Mouse (Mus musculus) mesoderm, embryonic 11.5 days (tissue): ENCODE measurements around the gene Tns4.

ENCODE experiments used
- DNase-seq: peaks from one replicate; pipeline ENCODE4 v3.0.0-alpha.2; 2012; ENCODE audit warnings: low read depth, low spot score

The Tns4 gene

DNA sequence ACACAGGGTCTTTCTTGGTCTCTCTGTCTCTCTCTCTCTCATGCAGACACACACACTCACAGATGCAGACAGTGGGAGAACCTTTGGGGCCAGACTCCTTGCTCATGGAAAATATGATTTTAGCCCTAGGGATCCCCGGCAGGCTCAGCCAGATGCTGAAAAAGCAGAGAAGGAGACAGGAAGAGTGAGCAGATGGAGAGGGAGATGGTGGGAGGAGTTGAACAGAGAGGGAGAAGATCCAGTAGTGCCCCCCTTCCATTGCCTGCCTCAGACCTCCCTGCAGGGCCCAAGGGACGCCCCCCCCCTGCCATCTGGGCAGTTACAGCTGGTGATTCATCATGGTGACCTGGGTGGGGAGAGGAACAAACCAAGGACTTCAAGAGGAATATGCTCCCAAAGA, 41.5 kb downstream of the Tns4 start:
- no peak for DNase-seq

DNA sequence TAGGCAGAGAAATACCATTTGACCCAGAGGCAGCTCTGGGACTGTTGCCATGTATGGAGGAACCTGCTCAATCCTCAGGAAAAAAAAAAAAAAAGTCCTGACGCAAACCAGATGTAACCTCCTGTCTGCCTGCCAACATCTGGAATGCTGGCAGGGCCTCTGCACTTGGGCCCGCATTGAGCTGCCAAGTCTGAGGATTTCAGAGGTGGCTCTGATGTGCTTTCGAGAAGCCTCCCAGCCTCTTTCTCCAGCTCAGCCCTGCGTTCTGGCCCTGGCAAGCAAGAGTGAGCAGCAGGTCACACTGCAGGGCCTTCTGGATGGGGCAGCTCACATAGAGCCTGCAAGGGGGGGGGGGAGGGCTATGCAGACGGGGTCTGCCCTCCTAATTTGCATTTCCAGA, 42.0 kb downstream of the Tns4 start:
- DNase-seq: peak; percentile 59

DNA sequence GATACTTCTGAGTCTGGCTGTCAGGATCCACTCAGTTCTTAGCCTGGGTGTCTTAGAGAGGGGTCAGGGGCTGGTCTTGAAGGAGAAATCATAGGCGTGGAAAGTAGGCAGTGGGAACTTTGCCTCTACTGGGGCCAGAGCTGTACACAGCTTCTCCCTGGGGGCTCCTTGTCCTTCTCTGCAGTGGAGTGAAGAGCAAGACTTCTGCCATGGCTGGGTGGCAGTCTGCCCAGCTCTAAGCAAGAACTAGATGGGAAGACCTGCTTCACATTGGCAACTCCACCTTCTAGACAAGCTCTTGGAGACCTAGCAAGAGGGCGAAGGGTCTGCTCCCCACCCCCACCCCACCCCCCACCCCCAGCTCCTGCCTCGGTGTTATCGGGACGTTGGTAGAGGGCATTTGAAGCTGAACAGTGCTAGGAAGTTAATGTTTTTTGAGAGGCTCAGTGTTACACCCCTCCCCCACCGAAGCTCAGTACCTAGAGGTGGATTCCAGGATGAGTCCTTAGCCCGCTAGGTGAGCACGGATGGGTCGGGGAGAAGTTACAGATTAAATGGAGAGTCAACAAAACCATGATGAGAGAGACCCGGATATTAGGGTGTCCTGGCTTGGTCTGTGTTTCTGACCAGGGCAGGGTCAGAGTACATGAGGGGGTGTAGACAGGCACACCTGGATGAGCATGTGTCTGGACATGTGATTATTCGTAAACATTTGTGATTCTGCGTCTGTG, 43.8 kb downstream of the Tns4 start:
- DNase-seq: no peak

DNA sequence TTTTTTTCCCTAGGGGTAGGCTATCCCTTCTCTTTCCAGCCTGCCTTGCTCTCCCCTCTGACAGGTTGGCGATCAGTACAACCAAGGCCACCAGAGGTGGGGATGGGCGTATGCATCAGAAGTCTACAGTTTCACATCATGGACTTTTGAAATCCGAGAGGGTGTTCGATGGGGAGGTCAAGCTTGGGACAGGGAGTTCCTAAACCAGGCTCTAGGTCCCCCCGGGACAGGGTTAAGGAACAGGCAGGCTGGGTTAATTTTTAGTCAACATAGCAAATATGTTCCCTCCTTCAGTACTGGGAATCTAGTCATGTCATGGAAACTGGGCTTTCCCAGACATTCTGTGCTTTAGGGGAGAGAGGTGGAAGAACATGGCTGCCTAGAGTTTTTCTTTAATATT, 44.8 kb downstream of the Tns4 start:
- no peak for DNase-seq

DNA sequence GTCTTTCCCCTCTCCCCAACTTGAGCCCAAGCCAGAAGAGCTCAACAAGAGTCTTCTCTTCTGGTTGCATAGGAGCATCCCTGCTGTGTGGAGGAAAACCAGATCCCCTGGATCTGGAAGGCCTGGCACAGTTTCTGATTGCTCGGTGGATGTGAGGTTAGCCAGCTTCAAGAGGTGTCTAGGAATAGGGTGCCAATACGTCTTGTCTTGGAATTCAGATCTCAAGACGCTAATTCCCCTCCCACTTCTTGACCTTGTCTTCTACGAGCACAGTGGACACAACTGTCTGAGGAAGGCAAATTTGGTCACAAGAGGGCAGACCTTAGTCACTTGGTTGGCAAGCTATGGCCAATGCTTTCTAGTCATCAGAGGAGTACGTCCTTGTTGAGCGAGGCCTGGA, 45.5 kb downstream of the Tns4 start:
- DNase-seq: no peak

DNA sequence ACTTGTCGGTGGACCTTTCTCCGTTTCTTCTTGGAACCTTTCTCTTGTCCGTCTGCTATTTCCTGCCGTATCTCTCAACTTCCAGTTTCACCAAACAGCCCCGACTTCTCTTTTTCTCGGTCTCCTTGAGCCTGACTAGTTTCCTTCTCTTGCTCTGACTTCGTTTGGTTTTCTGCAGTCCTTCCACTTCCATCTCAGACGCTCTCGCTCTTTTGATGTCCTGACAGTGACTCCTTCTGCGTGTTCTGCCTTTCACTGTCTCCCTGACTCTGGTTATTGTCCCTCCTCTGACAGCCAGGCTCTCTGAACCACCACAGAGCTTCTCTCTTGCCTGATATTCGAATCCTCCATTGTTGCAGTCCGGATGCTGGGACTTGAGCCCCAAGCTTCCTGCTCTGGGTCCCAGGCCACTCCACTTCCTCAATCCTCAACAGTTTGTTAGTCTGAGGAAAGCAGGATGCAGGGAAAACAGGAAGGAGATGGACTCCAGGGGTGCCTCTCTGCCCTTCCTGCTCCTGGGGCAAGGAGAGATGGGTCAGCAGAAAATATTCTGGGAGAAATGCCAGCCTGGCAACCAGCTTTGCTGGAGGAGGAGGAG, 46.2 kb downstream of the Tns4 start:
- no peak for DNase-seq

DNA sequence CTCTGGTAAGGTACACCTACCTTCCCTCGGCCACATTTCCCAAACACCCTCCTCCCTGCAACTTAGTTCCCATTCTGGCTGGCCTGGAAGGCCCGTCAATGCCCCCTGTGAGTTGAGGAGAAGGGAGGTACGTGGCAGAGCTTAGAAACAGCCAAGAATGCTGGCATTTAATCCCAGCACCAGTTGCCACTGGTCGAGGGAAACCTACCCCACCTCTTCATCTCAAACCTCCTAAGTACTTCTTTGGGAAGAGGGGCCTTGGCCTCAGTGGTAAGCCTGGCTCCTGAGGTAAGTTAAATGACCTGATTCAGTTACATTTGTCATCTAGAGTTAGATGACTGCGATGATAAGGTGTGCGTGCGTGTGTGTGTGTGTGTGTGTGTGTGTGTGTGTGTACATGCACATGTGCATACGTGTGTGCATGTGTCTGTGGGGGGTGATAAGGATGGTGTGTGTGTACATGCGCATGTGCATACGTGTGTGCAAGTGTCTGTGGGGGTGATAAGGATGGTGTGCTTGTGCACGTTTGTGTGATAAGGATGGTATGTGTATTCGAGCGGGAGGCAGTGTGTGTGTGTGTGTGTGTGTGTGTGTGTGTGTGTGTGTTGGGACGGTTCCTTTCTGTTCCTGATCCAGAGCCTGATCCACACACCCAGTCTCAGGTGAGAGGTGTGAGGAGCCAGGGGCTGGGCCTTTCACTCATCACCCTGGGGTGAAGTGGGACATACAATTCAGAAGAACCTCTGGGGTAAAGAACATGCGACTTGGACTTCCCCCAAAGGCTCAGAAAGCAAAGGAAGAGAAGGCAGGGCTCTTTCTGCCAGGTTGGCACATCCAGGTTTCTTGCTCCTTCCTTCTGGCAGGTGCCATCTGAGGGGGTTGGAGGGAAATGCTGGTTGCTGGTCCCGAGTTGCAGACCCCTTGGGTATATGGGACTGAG, 47.0 kb downstream of the Tns4 start:
- no peak for DNase-seq

DNA sequence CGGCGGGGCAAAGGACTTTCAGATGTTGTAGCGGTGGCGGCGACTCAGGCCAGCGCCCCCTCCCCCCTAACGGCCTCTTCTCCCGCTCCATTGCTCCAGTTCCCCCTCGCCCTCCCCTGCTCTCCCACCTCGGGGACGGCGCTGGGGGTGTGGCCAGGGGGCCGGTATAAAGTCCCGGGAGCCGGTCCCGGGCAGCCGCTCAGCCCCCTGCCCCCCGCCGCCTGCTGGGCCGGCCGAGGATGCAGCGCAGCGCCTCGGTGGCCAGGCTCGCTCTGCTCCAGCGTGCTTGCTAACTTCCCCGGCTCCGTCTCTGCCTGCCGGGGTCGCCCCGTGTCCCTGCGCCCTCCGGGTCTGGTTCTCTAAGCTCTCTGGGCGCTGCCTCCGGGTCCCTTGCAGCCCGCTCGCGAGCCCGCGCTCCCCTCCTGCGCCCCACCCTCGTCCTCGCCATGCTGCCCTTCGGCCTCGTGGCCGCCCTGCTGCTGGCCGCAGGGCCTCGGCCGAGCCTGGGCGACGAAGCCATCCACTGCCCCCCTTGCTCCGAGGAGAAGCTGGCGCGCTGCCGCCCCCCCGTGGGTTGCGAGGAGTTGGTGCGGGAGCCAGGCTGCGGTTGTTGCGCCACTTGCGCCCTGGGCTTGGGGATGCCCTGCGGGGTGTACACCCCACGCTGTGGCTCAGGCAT, 47.9 kb downstream of the Tns4 start, which contains the start of gene Igfbp4:
TSS of gene Igfbp4 (plus strand) at position 194 of the 679 bp plus-strand sequence.
- DNase-seq: peak; percentile 83

DNA sequence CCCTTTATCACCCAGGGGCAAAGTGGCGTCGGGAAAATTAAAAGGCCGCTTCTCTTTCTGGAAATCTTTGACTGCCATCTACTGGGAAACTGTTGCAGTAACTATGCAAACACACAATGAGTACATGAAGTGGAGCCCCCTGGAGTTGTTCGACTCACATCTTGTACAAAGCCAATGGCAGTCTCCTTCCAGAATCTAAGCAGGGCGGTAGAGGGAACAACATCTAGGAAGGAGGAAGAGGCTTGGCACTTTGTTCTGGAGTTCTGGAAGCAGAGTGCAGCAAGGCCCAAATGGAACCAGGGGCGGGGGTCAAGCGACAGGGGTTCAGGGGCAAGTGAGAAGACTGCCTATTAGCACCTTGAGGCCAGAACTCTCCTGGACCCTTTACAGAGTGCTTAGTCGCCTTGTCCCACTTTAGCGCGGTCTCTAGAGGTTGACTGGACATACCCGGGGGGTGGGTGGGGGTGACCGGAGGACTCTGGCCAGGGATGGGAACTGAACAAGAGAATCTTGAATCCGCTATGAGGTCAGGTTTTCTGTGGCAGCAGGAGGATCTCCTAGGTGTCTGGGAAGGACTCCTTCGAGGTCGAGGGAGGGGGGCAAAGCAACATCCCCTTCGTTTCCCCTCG, 48.6 kb downstream of the Tns4 start:
- DNase-seq: peak; percentile 68

DNA sequence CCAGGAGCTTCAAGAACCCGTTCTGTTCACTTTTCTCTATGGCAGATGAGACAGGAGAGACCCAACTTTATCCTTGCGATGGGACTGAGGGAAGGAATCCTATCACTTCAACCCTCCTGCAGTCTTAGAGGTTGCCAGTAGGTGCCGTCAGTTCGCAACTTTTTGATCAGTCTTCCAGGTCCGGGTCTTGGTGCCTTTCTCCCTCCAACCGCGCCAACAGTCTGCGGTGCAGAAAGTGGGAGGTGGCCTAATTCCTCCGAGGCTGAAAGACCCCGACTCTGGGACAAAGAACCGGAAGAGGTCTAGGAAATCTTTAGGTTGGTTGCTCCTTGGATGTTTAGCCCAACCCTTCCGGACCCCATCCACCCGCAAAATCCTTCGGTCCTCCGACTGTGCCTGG, 49.3 kb downstream of the Tns4 start:
- peak; percentile 96 for DNase-seq

DNA sequence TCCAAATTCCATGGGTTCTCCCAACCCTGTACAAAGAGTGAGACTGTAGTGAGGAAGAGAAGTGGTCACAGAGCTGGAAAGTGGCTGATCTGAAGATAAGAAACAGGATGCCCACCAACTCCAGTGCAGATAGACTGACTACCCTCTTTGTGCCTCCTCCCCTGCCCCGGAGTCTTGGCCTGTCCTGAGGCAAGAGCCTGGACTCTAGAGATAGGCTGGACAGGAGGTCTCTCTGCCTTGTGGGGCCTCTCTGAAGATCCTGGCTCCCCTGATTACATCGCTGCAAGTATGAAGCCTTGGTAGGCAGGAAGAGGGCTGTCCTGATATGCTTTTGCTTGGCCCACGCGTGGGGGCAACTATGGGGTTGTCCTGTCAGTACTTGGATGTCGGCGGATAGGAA, 52.9 kb downstream of the Tns4 start:
- DNase-seq: no peak

DNA sequence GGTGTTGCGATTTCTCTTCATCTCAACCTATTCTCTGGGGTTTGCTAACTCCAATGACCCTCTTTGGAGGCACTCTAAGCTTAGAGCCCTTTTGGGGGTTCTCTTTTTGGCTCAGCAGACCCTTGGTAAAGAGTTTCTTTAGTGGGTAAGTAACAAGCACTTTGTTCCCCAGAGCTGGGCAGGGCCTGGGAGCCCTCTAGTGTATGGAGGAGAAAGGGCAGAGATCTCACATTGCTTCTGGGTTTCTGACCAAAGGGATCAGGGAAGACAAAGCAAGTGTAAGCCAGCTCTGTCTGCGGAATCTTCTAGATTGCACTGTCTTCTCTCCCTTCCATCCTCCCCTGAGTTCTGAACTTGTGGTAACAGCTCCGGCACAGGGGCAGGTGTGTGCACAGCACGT, 53.8 kb downstream of the Tns4 start:
- no peak for DNase-seq

DNA sequence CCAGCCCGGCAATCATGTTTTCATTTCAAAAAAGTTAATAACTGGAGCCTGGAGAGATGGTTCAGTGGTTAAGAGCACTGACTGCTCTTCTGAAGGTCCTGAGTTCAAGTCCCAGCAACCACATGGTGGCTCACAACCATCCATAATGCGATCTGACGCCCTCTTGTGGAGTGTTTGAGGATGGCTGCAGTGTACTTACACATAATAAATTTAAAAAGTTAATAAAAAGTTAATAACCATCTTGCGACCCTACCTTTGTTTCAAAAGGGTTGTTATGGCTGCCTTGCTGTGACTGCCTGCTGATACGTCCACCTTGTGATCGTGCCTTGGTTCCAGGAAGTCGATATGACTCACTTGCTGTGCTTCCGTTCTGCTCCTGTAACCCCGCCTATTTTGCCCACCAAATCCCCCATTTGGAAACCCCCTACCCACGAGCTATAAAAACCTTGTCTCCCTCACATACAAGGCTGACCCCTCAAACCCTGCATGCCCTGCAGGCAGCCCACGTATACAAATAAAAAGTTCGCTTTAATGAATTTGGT, 62.1 kb downstream of the Tns4 start:
- DNase-seq: no peak

DNA sequence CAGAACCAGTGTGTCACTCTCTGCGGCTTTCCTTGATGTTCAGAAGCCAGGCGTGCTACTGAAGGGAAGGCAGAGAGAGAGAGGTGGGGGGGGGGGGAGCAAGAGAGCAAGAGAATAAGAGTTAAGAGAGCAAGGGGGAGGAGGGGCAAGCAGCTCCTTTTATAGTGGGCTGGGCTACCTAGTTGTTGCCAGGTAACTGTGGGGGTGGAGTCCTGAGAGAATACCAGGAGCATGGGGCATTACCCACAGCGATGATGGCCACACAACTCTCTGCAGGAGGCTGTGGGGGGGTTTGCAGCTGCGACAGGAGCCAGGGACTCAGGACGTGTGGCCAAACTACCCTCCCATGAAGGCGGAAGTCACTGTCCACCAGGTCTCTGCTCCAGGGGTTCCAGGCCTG, 63.2 kb downstream of the Tns4 start:
- DNase-seq: no peak

DNA sequence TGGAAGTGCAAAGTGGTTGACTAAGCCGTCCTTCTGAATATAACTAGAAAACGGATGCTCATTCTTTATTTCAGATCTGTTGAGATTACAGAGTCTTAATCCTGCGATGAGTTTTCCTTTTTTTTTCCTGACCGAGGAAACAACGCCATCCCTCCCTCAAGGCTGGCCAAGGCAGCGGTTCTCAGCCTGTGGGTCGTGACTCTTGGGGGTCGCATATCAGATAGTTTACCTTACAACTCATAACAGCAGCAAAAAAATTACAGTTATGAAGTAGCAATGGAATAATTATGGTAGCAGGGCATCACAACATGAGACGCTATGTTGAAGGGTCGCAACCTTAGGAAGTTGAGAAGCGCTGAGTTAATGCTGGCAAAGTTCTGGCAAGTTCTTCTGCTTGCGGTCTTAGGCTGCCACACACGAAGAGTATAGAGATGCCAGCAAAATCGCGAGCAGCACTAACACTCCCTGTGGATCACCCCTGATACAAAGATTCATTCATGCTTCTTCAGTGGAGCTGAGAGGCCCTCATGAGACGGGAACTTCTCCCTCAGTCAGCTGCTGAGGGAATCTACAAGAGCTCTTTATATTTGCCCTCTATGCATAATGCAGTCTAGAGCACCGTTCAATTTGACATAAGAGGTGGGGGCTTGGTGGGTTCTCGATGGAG, 64.5 kb downstream of the Tns4 start:
- DNase-seq: no peak

DNA sequence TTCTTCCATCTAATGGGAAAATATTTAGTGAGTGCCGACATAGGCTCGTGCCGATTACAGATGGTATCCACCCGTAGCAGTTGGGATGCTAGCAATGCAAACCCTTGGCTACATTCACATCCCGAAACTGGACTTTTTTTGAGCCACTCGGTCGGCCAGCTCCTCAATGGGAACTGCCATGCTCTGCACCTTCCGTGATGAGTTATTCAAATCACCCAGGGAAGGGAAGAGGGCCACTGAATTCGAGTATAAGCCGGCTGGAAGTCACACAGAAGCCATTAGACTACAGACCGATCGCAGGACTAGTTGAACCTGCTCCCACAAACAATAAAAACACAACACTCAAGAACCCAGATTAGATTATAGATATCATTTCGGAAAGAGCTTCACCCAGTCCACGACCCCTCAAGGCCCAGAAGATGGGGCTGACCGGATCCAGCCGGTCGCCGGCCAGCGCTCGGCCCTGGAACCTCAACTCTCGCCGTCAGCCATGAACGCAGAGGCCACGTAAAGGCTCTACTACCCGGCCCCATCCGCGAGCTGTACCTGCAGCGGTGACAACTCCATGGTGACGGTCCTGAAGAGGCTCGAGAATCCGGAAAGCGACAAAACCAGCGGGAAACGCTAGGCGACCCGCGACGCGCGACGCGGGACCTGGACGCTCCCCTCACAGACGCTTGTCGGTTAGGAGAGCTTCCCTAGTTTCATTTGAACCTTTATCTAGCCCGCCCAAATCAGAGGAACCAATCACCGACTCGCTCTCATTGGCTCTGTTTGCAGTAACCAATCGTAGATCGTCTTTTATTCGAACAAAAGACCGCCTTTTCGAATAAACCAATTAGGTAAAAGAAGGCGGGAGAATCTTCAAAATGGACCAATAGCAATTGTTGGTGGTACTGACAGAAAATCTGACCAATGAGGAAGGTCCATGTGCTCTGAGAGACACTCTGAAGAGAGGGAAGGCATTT, 65.3 kb downstream of the Tns4 start, which contains the start of gene Top2a:
TSS of gene Top2a (minus strand) at position 690 of the 968 bp plus-strand sequence.
- peak; percentile 97 for DNase-seq

DNA sequence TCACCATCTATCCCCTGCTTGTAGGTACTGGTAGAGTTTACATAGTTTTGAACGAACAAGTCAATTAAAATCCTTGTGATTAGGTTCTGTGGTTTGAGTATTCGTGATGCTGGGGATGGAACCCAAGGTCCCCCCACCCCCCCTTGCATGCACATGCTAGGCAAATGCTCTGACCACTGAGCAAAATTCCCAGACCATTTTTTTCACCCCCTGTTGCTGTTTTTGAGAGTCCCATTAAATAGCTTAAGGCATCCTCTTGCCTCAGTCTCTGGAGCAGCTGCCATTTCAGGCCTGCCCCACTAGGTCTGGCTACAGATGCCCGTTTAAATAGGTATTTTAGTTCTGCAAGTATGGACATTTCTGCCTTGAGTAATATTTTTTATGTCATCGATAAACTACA, 66.0 kb downstream of the Tns4 start:
- DNase-seq: no peak

DNA sequence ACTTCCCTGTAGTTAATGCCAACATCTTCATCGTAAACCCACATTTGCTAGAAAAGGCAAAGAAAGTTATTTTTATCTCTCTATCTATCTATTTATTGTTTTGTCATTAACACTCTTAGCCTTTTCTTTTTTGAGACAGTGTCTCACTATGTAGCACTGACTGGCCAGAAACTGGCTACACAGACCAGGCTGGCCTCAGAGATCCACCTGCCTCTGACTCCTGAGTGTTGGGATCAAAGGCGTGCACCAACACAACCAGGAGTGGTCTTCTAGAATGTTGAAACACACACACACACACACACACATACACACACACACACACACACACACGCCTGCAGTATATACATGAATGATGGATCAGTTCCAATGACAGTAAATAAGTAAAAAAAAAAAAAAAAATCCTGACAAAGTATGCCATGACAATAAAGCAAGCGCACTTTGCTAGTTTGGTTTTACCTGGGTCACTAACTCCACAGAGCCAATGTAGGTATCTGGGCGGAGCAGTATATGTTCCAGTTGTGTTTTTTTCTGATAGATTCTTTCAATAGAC, 66.6 kb downstream of the Tns4 start:
- no peak for DNase-seq

DNA sequence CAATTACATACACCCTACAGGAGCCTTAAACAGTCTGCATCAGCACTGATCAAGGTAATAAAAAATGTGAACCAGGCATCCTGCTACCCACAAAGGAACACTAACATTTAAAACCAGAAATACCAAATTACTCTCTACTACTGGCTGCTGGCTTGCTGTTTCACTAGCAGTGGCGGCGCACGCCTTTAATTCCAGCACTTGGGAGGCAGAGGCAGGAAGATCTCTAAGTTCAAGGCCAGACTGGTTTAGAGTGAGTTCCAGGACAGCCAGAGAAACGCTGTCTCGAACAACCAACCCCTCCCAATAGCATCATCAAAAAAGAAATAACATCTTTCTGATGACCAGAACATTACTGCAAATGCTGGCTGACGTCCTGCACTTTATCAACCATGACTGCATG, 69.3 kb downstream of the Tns4 start:
- no peak for DNase-seq
